Mouse (Mus musculus) forelimb bud, embryonic 11.5 days (tissue): ENCODE data around the gene Enox1.
A peak's percentile ranks its signal among the peaks of the same experiment; 100 is the strongest.

Experiments
- DNase-seq: peaks from one replicate; pipeline ENCODE4 v3.0.0-alpha.2; 2012; ENCODE audit warnings: low read depth, low spot score

Enox1 gene

DNA sequence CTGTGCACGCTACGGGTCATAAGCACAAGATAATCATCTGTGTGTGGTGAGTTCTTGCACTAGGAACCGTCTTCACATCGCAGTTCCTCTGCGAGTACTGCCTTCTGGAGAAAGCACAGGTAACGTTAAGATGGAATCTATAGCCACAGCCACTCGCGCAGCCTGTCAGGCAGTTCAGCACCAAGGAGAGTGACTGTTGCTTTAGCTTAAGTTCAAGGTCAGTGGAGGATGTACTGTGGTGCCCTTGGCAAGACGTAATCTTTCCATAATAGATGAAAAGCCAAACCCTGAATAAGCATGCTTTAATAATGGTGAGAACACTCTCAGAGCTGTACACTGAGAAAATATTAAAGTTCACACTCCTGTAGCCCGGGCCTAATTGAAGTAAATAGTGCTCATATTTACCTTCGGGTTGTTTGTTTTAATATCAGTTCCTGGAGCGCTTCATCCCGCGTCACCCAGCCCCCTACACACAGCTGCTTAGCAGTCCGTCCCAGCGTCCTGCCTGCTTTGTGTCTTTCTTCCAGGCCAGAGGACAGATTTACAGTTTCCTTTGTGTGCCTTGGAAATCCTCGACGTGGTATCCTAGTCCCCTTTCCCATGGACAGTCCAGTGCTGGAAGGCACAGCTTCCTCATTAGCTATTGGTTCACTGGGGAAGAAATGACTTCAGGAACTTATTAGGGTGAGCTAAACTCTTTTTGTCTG, 38.9 kb downstream of the Enox1 start:
- DNase-seq = peak; percentile 67

DNA sequence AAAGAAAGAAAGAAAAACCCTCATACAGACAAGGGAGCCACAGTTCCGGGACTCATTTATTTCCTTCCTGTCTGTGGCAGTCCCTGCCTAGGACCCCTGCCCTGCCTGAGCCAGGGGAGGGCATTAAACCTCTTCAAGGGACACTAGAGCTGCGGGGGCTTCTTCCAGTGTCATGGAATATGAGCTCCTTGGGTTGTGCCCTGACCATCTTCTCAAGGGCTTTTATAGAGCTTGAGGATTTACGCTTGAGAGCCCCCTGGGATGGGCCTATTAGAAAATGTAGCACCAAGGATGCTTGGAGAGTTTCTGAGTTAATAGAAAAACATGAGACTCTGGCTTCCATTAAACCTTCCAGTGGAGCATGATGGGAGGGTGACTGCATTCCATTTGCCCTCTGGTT, 39.7 kb downstream of the Enox1 start:
- no peak for DNase-seq

DNA sequence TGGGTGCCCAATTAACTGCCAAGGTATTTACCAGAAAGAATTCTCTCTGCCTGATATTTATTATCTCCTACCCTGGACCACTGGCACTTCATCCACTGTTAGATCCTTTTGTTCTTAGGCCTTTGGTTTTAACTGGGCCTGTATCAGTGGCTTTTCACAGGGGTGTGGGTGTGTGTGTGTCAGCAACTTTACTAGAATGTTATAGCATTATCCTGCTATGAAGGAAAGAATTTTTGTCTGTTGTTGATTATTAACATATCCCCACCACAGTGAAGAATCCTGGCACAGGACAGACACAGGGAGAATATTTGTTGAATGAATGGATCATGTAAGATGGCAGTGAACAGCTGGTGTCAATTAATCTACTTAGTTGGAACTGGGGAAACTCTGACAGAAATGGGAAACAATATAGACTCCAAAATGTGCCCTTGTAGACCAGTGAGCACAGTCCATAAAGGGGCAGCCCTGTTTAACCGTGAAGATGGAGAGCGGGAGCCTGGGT, 40.9 kb downstream of the Enox1 start:
- DNase-seq = no peak

GRCm38 (mm10) chr14:77210889-77211288, 54.3 kb downstream of the Enox1 start:
- no peak for DNase-seq

- DNase-seq = no peak
Observed at GRCm38 (mm10) chr14:77213210-77213609, 56.6 kb downstream of the Enox1 start.

- no peak for DNase-seq
Observed at GRCm38 (mm10) chr14:77214848-77215247, 58.3 kb downstream of the Enox1 start.

DNA sequence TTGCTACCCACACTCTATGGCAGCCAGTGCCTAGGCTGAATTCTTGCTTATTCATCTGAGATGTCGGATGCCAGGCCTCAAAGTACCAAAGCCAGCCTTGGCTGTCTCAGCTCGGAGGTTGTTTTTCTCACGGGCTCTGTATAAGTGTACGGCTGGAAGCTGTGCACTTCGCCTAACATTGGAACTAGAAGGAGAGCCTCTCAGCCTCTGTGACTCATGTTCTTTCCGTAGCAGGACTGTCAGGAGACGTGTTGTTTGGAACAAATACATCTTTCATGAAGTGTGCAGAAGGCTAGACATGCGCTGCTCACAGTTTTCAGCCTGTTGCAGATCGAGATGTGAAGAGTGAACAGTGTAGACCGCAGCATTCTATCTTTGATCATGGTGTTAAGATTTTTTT, 68.8 kb downstream of the Enox1 start:
- DNase-seq = no peak

- no peak for DNase-seq
Observed at GRCm38 (mm10) chr14:77238811-77239210, 82.2 kb downstream of the Enox1 start.

GRCm38 (mm10) chr14:77239360-77239759, 82.8 kb downstream of the Enox1 start:
- no peak for DNase-seq

- DNase-seq = no peak
Observed at GRCm38 (mm10) chr14:77246977-77247376, 90.4 kb downstream of the Enox1 start.

DNA sequence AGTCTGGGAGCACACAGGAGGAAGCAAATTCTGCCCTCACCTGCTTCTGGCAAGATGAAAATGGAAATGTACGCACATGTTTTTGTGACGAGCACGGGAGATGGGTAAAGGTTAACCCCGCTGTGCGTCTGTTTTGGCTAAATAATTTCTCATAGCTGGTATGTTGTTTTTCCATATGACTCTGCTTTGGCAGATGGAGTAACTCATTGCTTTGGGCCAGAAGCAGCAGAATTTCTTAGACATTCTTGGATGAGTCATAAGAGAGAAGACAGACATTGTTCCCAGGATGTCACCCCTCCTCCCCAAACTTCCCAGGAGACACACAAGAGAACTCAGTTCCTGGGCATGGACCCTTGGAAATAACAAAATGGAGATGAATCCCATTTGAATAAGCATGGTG, 91.9 kb downstream of the Enox1 start:
- DNase-seq = no peak

GRCm38 (mm10) chr14:77248946-77249345, 92.4 kb downstream of the Enox1 start:
- peak; percentile 39 for DNase-seq

DNA sequence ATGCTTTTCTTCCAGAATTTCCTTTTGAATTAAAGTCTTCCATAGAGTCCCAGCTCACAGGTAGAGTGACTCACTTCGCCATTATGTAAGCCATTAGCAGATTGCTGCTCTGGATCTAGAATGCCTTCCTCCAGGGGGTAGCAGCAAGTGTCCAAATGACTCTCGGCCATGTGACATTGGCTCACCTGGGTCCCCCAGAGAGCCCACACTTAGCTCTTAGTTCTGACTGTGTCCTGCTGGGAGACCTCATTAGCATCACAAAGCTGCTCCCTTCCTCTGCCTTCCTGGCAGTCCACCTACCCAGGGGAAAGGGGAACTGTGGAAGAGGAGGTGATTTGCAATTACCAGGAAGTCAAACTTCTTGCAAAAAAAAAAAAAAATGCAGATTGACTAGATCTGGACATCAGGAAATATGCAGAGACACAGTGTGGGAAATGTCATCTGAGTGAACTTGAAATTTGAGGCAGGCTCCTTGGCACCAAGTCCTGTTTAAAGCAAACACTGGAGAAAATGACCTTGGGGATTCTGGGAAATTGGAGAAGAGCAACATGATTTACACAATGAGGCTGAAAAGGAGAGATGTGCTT, 94.2 kb downstream of the Enox1 start:
- DNase-seq = no peak

DNA sequence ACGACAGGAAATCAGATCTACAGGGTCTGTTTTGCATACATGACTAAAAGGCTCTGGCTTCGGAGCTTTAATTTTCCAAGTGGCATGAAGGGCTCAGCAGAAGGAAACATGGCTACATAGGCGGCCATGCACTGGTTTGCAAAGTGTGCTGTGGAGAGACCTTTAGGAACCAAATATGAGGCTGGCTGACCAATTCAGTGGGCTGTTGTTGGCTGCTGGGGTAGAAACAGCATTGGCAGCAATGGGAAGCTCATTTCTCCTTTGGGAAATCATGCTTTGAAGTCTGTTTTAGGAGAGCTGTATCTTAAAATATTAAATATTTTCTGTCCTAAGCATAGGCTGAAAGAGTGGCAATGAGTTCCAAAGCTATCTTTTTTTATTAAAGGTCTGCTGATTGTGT, 98.6 kb downstream of the Enox1 start:
- DNase-seq = no peak

DNA sequence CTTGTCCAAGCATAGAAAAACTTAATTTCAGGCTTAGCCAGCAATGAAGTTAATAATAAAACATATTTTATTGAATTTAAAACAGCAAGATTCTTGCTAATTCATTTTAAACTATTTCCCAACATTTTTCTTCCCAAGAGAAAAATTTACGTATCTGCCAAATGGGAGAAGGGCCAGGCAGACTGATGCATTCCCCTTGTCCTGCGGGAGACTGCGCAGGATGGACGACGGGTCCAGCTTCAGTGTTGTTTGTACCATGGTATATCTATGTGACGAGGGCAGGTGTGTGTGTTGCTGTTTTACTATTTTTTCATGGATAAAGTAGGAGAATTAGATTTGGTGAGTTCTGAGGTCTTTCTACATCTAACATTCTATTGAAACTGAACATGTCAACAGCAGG, 99.1 kb downstream of the Enox1 start:
- no peak for DNase-seq

- DNase-seq = no peak
Observed at GRCm38 (mm10) chr14:77256943-77257342, 100.4 kb downstream of the Enox1 start.

- DNase-seq = no peak
Observed at GRCm38 (mm10) chr14:77257461-77257860, 100.9 kb downstream of the Enox1 start.

GRCm38 (mm10) chr14:77258186-77258585, 101.6 kb downstream of the Enox1 start:
- DNase-seq = no peak

- no peak for DNase-seq
Observed at GRCm38 (mm10) chr14:77259686-77260085, 103.1 kb downstream of the Enox1 start.

GRCm38 (mm10) chr14:77260107-77260506, 103.5 kb downstream of the Enox1 start:
- DNase-seq = no peak

DNA sequence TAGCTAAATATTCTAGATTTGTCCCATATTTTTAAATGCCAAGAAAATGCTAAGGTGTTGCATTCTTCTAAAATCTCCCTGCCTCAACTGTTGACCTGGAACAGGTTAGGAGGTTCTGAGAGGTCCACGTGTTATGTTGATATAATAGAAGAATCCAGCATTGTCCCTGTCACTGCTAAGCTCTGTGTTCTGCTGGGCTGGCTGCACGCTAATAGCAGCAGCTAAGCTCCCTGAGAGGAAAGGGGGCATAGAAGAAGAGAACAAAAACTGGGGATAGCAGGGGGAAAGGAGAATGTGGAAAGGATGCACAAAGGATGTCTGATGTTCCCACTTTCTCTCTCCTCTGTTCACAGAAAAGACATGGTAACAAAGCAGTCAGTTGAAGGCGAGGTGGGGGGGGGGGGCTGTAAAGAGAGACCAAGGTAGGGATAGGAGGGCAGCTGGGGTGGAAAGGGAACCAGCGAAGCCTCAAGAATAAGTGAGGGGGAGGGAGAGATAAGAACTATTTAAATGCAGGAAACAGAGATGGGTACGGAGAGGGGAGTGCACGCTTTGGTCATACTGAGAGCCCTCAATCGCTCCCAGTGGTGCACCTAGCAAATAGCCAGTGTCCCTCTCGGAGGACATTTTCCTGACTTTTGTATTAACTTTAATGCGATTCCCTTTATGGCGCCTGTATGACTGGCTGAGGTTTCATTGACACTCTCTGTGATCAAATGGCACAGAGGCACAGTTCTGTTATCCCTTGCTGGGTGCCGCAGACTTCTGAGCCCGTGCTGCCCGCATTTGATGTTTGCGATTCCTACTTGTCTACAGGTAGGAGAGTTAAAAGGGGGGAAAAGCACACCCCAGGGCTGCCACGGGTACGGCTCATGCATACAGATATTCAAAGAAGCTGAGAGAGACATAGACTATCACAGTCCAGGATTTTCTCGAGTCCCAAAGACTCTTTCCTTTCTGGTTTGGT, 110.5 kb downstream of the Enox1 start:
- DNase-seq = no peak

- DNase-seq = no peak
Observed at GRCm38 (mm10) chr14:77272248-77272930, 115.8 kb downstream of the Enox1 start.
